Mouse (Mus musculus) spleen, adult 2 months (tissue): Measurements from ENCODE around the gene Jmjd1c.

Experiments used
- CTCF ChIP-seq: fragments of 200-500 bp; IDR thresholded peaks from 2 replicates; pipeline ENCODE4 v1.5.1; 2011; ENCODE audit warnings: mild to moderate bottlenecking, inconsistent platforms; ENCODE audit not compliant: insufficient read depth, insufficient read length, insufficient replicate concordance; ENCODE audit errors: extremely low read depth
- POLR2A ChIP-seq: fragments of 200-500 bp; IDR thresholded peaks from 2 replicates; pipeline ENCODE4 v1.6.1; 2011; ENCODE audit warnings: low read depth, low read length, inconsistent platforms

- TF ChIP-seq CTCF (no peak), POLR2A (no peak)
Observed at GRCm38 (mm10) chr10:67295331-67295730, 199.4 kb downstream of the Jmjd1c start.
